10 mouse cellular contexts compared by ENCODE assay signal in genomic region chr11:23259073-23259472, GRCm38 (mm10). TPM values are rescaled to one million over a fixed set of nuclear protein-coding genes. Genes with fewer than 3 reads are reported as not detected.
A peak's percentile ranks its signal among the peaks of the same experiment; 100 is the strongest.
DNase-seq lines count a peak whose midpoint lies in the region; ATAC-seq and TF ChIP-seq lines count a peak whose summit lies in the region.
"Had no signal": no experiment of that assay in that cellular context is flagged by ENCODE, and none has a peak within 500 bp of the region (broad histone marks: within the 10 kb centered on the region; RNA-seq: fewer than 3 reads in every experiment).

No protein-coding gene starts in this region.

- H3K4me1 ChIP-seq in hindbrain, embryonic 12.5 days = peaks cover 20% of the 10 kb centered on the region
- 0 out of 2 replicates have a peak, but pooled peaks cover 2% of the 10 kb centered on the region for H3K4me1 ChIP-seq in hindbrain, embryonic 11.5 days (replicated peaks; ENCODE audit: control insufficient read depth, insufficient read depth, low read length)
- H3K4me1 ChIP-seq in E14TG2a.4 (replicated peaks; ENCODE audit: low read depth, low read length) (peaks cover 69% of the 10 kb centered on the region), G1E (ENCODE audit: insufficient read depth, low read depth, low read length) (peaks cover 52% of the 10 kb centered on the region)
- peaks cover 50% of the 10 kb centered on the region for H3K4me1 ChIP-seq in liver, embryonic 12.5 days

- no peak for ATAC-seq in hindbrain, embryonic 12.5 days (ENCODE audit: low FRiP score)
- no peak for ATAC-seq in hindbrain, embryonic 11.5 days (ENCODE audit: low FRiP score)
- no peak for ATAC-seq in G1E (ENCODE audit: extremely low read depth, insufficient number of reproducible peaks, low FRiP score, poor library complexity, severe bottlenecking)
- no peak for ATAC-seq in liver, embryonic 12.5 days
- ATAC-seq in megakaryocyte-erythroid progenitor cell, adult 5-6 weeks (replicated peaks; ENCODE audit: low FRiP score, low TSS enrichment, poor library complexity, severe bottlenecking) = no peak

- no peak for DNase-seq in hindbrain, embryonic 11.5 days (ENCODE audit: low spot score)
- DNase-seq in G1E (ENCODE audit: low spot score) = no peak
- DNase-seq in spleen, postnatal 10 days (ENCODE audit: low spot score in 2 of 2) = no peak
- DNase-seq: adrenal gland, adult 2 months; cerebellum, adult 11 months; kidney, postnatal 25 days had no signal

- H3K4me2 ChIP-seq in hindbrain, embryonic 12.5 days (replicated peaks) = peak overlapping the region; percentile 85
- no peak overlapping the region; the same call in 1 of the 2 replicates for H3K4me2 ChIP-seq in hindbrain, embryonic 11.5 days (replicated peaks; ENCODE audit: low read depth, low read length)
- H3K4me2 ChIP-seq in liver, embryonic 12.5 days = peak overlapping the region; percentile 93

- H3K4me3 ChIP-seq in hindbrain, embryonic 12.5 days = no peak overlapping the region
- no peak overlapping the region for H3K4me3 ChIP-seq in hindbrain, embryonic 11.5 days (ENCODE audit: low read depth, low read length)
- peak overlapping the region; percentile 98 for H3K4me3 ChIP-seq in E14TG2a.4 (replicated peaks; ENCODE audit: low read length)
- peak overlapping the region; percentile 35; the same call in 1 of the 2 replicates for H3K4me3 ChIP-seq in G1E (ENCODE audit: low read depth, low read length)
- H3K4me3 ChIP-seq in liver, embryonic 12.5 days = peak overlapping the region; percentile 36

- H3K36me3 ChIP-seq in hindbrain, embryonic 12.5 days = peaks cover 21% of the 10 kb centered on the region
- no peaks in the 10 kb centered on the region for H3K36me3 ChIP-seq in hindbrain, embryonic 11.5 days (ENCODE audit: control insufficient read depth, insufficient read depth, low read length)
- H3K36me3 ChIP-seq in E14TG2a.4 (ENCODE audit: insufficient read depth, low read length) (peaks cover 54% of the 10 kb centered on the region), G1E (replicated peaks) (peaks cover 54% of the 10 kb centered on the region)
- peaks cover 49% of the 10 kb centered on the region for H3K36me3 ChIP-seq in liver, embryonic 12.5 days

- no peaks in the 10 kb centered on the region for H3K27me3 ChIP-seq in hindbrain, embryonic 12.5 days
- no peaks in the 10 kb centered on the region for H3K27me3 ChIP-seq in hindbrain, embryonic 11.5 days (ENCODE audit: control insufficient read depth, insufficient read depth, low read length)
- H3K27me3 ChIP-seq in E14TG2a.4 (ENCODE audit: insufficient read depth, low read length) (no peaks in the 10 kb centered on the region), G1E (ENCODE audit: insufficient read depth, low read length) (no peaks in the 10 kb centered on the region)
- H3K27me3 ChIP-seq in liver, embryonic 12.5 days (replicated peaks) = no peaks in the 10 kb centered on the region

- WGBS in hindbrain, embryonic 12.5 days = 92% methylated on average over 4 of the region's 4 CpGs
- WGBS in hindbrain, embryonic 11.5 days = 92% methylated on average over 4 of the region's 4 CpGs
- 82% methylated on average over 4 of the region's 4 CpGs for WGBS in liver, embryonic 12.5 days (ENCODE audit: insufficient replicate concordance)

- no peak for TF ChIP-seq CTCF in E14TG2a.4 (conservative IDR thresholded peaks at IDR 0.05; ENCODE audit: low read length)
- no peak for TF ChIP-seq CTCF in G1E (IDR thresholded peaks at IDR 0.05; ENCODE audit: low read depth, low read length)

- no peak overlapping the region for H3K27ac ChIP-seq in hindbrain, embryonic 12.5 days
- H3K27ac ChIP-seq in hindbrain, embryonic 11.5 days (ENCODE audit: low read depth, low read length) = no peak overlapping the region
- H3K27ac ChIP-seq in liver, embryonic 12.5 days = peak overlapping the region; percentile 41; the same call in 1 of the 2 replicates

- H3K9me3 ChIP-seq in hindbrain, embryonic 12.5 days (replicated peaks) = no peaks in the 10 kb centered on the region
- no peaks in the 10 kb centered on the region for H3K9me3 ChIP-seq in hindbrain, embryonic 11.5 days (ENCODE audit: control insufficient read depth, low read length)
- H3K9me3 ChIP-seq in E14TG2a.4 (ENCODE audit: low read length) = no peaks in the 10 kb centered on the region
- H3K9me3 ChIP-seq in G1E (replicated peaks) = no peaks in the 10 kb centered on the region
- H3K9me3 ChIP-seq in liver, embryonic 12.5 days (replicated peaks) = no peaks in the 10 kb centered on the region

- no peak overlapping the region for H3K9ac ChIP-seq in hindbrain, embryonic 12.5 days
- no peak overlapping the region for H3K9ac ChIP-seq in hindbrain, embryonic 11.5 days (ENCODE audit: low read depth, low read length)
- H3K9ac ChIP-seq in liver, embryonic 12.5 days = peak overlapping the region; percentile 50

RNA-seq across cellular contexts. Expression of gene Xpo1, which starts 3.2 kb away (rescaled TPM):
- 149 and 159 TPM in 2 replicates for polyA plus RNA-seq in hindbrain, embryonic 12.5 days (2016; fragmentation: Nextera tagmentation; extraction: Ambion mirVana)
- polyA plus RNA-seq in hindbrain, embryonic 11.5 days (2014; fragmentation: Nextera tagmentation; extraction: Ambion mirVana) = 148 and 161 TPM in 2 replicates
- total RNA-seq in G1E (2014; fragmentation: Nextera tagmentation) (213 and 219 TPM in 2 replicates), G1E (2017) (281 and 334 TPM in 2 replicates)
- polyA plus RNA-seq in G1E (2012) = 31.2 and 34.3 TPM in 2 replicates
- 104 TPM in 2 replicates for polyA plus RNA-seq in liver, embryonic 12.5 days (2016; fragmentation: Nextera tagmentation; extraction: Ambion mirVana)
- 106 and 142 TPM in 2 replicates for total RNA-seq in megakaryocyte-erythroid progenitor cell, adult 5-6 weeks (2014; fragmentation: Nextera tagmentation)
- total RNA-seq in megakaryocyte-erythroid progenitor cell, adult 5-6 weeks (2017) = 322 and 338 TPM in 2 replicates

RNA-seq across cellular contexts. Expression of gene Usp34, which starts 47.6 kb away (rescaled TPM):
- polyA plus RNA-seq in hindbrain, embryonic 12.5 days (2016; fragmentation: Nextera tagmentation; extraction: Ambion mirVana) = 29.1 and 34.0 TPM in 2 replicates
- polyA plus RNA-seq in hindbrain, embryonic 11.5 days (2014; fragmentation: Nextera tagmentation; extraction: Ambion mirVana) = 37.9 and 48.3 TPM in 2 replicates
- total RNA-seq in G1E (2014; fragmentation: Nextera tagmentation) (148 and 165 TPM in 2 replicates), G1E (2017) (52.0 and 54.8 TPM in 2 replicates)
- 1.3 and 2.5 TPM in 2 replicates for polyA plus RNA-seq in G1E (2012)
- polyA plus RNA-seq in liver, embryonic 12.5 days (2016; fragmentation: Nextera tagmentation; extraction: Ambion mirVana) = 10.7 and 14.4 TPM in 2 replicates
- 50.7 and 76.1 TPM in 2 replicates for total RNA-seq in megakaryocyte-erythroid progenitor cell, adult 5-6 weeks (2014; fragmentation: Nextera tagmentation)
- 31.9 and 59.4 TPM in 2 replicates for total RNA-seq in megakaryocyte-erythroid progenitor cell, adult 5-6 weeks (2017)

Comparison
In these comparisons a context has a peak if more than half of its experiments do, and no peak if none do; other contexts are left out.
1. H3K4me3 ChIP-seq: peak in E14TG2a.4 (single experiment), G1E (single experiment) and liver, embryonic 12.5 days (single experiment); none in hindbrain, embryonic 12.5 days (single experiment) and hindbrain, embryonic 11.5 days (single experiment).